Mouse (Mus musculus) cerebellum, adult 2 months (tissue): ENCODE results near the gene Panx2. TPM values are rescaled to one million over a fixed set of nuclear protein-coding genes. Genes with fewer than 3 reads are reported as not detected.

ENCODE experiments used
- DNase-seq, 2 experiments: peaks; one replicate each; pipeline ENCODE4 v3.0.0; 2021
- H3K27ac ChIP-seq: fragments of 200-500 bp; 2 replicates; pipeline ENCODE4 v1.5.1; 2012; ENCODE audit warnings: low read length, control low read depth, inconsistent platforms; ENCODE audit not compliant: insufficient read depth
- H3K27me3 ChIP-seq: fragments of 200-500 bp; 2 replicates; pipeline ENCODE4 v1.6.1; 2012; ENCODE audit warnings: inconsistent platforms, mild to moderate bottlenecking, low read length, moderate library complexity; ENCODE audit not compliant: control insufficient read depth, insufficient read depth
- H3K4me1 ChIP-seq: fragments of 200-500 bp; 2 replicates; pipeline ENCODE4 v1.6.1; 2011; ENCODE audit warnings: low read length; ENCODE audit not compliant: control insufficient read depth, insufficient read depth
- H3K4me3 ChIP-seq: fragments of 200-500 bp; replicated peaks from 2 replicates; pipeline ENCODE3; 2011; ENCODE audit warnings: mild to moderate bottlenecking, low read depth, low read length, control low read depth; ENCODE audit not compliant: insufficient read depth
- CTCF ChIP-seq: fragments of 200-500 bp; IDR thresholded peaks from 2 replicates; pipeline ENCODE4 v1.5.1; 2011; ENCODE audit warnings: low read depth, mild to moderate bottlenecking, control low read depth, low read length, moderate library complexity, borderline replicate concordance; ENCODE audit not compliant: insufficient read depth
- POLR2A ChIP-seq: fragments of 200-500 bp; IDR thresholded peaks from 2 replicates; pipeline ENCODE4 v1.6.1; 2011; ENCODE audit warnings: low read length, control low read depth, borderline replicate concordance; ENCODE audit not compliant: insufficient read depth
- WGBS: fragments of 180-500 bp; shearing (Covaris S2); methylation state at CpG from one replicate; pipeline ENCODE4 v1.1.7; 2018; 5-methylcytosine and 5-hydroxymethylcytosine counted together
- polyA plus RNA-seq: library from polyadenylated mRNA; depleted of rRNA; stranded (reverse); fragments of >200 nt; gene quantifications from 2 replicates; pipeline ENCODE4 v1.2.3, GENCODE M21; 2012; rRNA removed

Gene Panx2
- 134 and 155 TPM in 2 replicates for polyA plus RNA-seq

GRCm38 (mm10) chr15:89059161-89059931 is at the start of gene Panx2:
Gene Panx2, plus strand, starts transcription at chr15:89059734.
- TF ChIP-seq POLR2A = peak; percentile 60; the same call in 1 of the 2 replicates
- TF ChIP-seq CTCF = no peak
- Histone ChIP-seq H3K4me1 (peaks cover 32% of the 10 kb centered on the region), H3K4me3 (peak within 1 kb of the TSS; percentile 72), H3K27me3 (no peaks in the 10 kb centered on the region), H3K27ac (peak within 1 kb of the TSS; percentile 71)
- DNase-seq = peak; percentile 68 to 80
- WGBS = under 1% methylated on average over 57 of the region's 57 CpGs

- TF ChIP-seq CTCF (no peak), POLR2A (no peak)
- H3K4me3 ChIP-seq = no peak overlapping the region
- no peak for DNase-seq
- no peaks in the 10 kb centered on the region for H3K27me3 ChIP-seq
- WGBS = 90% methylated on average over 3 of the region's 3 CpGs
- H3K27ac ChIP-seq = no peak overlapping the region
- no peaks in the 10 kb centered on the region for H3K4me1 ChIP-seq
Observed at GRCm38 (mm10) chr15:89016722-89017121, 42.8 kb upstream of the Panx2 start.

GRCm38 (mm10) chr15:89020085-89020484 is 39.4 kb upstream of the Panx2 start:
- H3K4me1 ChIP-seq = no peaks in the 10 kb centered on the region
- no peak overlapping the region for H3K27ac ChIP-seq
- no peak for DNase-seq
- H3K27me3 ChIP-seq = no peaks in the 10 kb centered on the region
- WGBS = 79% methylated on average over 7 of the region's 7 CpGs
- H3K4me3 ChIP-seq = no peak overlapping the region
- TF ChIP-seq CTCF (no peak), POLR2A (no peak)

DNA sequence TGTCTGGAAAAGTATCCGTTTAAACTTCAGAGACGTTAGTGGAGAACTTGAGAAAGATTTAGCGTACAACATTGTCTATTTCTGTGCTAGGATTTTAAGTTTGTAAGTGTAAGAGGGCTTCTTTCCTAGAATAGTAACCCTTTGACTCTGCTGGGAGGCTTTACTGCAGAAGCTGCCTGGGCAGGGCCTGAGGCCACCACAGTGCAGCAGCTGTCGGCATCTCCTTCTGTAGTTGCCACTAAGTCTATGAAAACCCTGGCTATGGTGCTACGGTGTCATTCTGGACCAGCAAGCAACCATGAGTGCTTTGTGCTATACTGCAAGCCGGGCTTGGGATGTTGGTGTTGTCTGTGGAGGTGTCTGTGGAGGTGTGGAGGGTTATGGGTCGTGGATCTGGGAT is 39.0 kb upstream of the Panx2 start:
- WGBS = 88% methylated on average over 7 of the region's 7 CpGs
- TF ChIP-seq CTCF (no peak), POLR2A (no peak)
- no peak overlapping the region for H3K27ac ChIP-seq
- no peaks in the 10 kb centered on the region for H3K4me1 ChIP-seq
- H3K27me3 ChIP-seq = no peaks in the 10 kb centered on the region
- no peak overlapping the region for H3K4me3 ChIP-seq
- DNase-seq = no peak

- Histone ChIP-seq H3K27ac (no peak overlapping the region), H3K4me3 (no peak overlapping the region), H3K27me3 (no peaks in the 10 kb centered on the region), H3K4me1 (no peaks in the 10 kb centered on the region)
- no peak for TF ChIP-seq POLR2A
- 0 out of 2 replicates have a peak, but pooled peaks have one; percentile 6 for TF ChIP-seq CTCF
- DNase-seq = no peak
- 74% methylated on average over 5 of the region's 5 CpGs for WGBS
Observed at GRCm38 (mm10) chr15:89044381-89044780, 15.2 kb upstream of the Panx2 start.

GRCm38 (mm10) chr15:89046356-89046755 is 13.2 kb upstream of the Panx2 start:
- 81% methylated on average over 4 of the region's 4 CpGs for WGBS
- Histone ChIP-seq H3K4me3 (no peak overlapping the region), H3K27me3 (no peaks in the 10 kb centered on the region), H3K4me1 (no peaks in the 10 kb centered on the region), H3K27ac (no peak overlapping the region)
- TF ChIP-seq POLR2A (no peak), CTCF (no peak)
- no peak for DNase-seq

DNA sequence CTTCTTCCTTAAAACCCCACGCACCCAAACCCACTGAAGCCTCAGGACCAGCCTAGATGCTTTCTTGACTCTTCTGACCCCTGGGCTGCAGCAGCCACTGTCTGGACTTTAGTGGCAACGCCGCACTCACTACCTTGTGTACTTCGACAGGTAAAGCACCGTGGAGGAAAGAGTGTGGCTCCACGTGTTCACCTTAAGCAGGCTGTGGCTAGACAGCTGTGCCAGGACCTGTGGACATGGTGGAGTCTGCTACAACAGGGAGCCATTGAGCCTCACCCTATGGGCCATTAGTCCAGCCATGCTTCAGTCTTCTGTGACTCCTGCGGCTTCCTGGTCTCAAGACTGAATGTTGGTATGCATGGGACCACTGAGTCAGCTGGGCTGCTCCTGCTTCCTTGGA is 4.9 kb upstream of the Panx2 start:
- H3K4me3 ChIP-seq = no peak overlapping the region
- DNase-seq = no peak
- peaks cover 3% of the 10 kb centered on the region for H3K4me1 ChIP-seq
- no peak overlapping the region for H3K27ac ChIP-seq
- TF ChIP-seq POLR2A (no peak), CTCF (no peak)
- WGBS = 89% methylated on average over 7 of the region's 7 CpGs
- H3K27me3 ChIP-seq = no peaks in the 10 kb centered on the region

GRCm38 (mm10) chr15:89058736-89059135 is 798 bp upstream of the Panx2 start:
- TF ChIP-seq POLR2A = no peak
- TF ChIP-seq CTCF = no peak
- Histone ChIP-seq H3K27ac (peak overlapping the region; percentile 54), H3K27me3 (no peaks in the 10 kb centered on the region), H3K4me3 (peak overlapping the region; percentile 72), H3K4me1 (peaks cover 26% of the 10 kb centered on the region)
- 33% methylated on average over 6 of the region's 6 CpGs for WGBS
- peak in 1 of 2 experiments; percentile 29 for DNase-seq
